Mouse (Mus musculus) embryonic facial prominence, embryonic 12.5 days (tissue): Measurements from ENCODE around the gene Mov10. TPM values are rescaled to one million over a fixed set of nuclear protein-coding genes. Genes with fewer than 3 reads are reported as not detected.

Experiments
- ATAC-seq: fragments of 200-750 bp; cut with Nextera tagmentation; 2 replicates; pipeline ENCODE4 v1.8.0; 2017; ENCODE audit not compliant: insufficient number of reproducible peaks, insufficient read depth, low FRiP score, low TSS enrichment
- H3K27ac ChIP-seq: fragments of 300-500 bp; sonication (generic); 2 replicates; pipeline ENCODE4 v1.5.1; 2016; ENCODE audit warnings: mild to moderate bottlenecking
- H3K27me3 ChIP-seq: fragments of 300-500 bp; sonication (generic); 2 replicates; pipeline ENCODE4 v1.6.1; 2016; ENCODE audit warnings: mild to moderate bottlenecking, moderate library complexity
- H3K36me3 ChIP-seq: fragments of 300-500 bp; sonication (generic); 2 replicates; pipeline ENCODE4 v1.6.1; 2016; ENCODE audit warnings: mild to moderate bottlenecking
- H3K4me1 ChIP-seq: fragments of 300-500 bp; sonication (generic); 2 replicates; pipeline ENCODE4 v1.6.1; 2016
- H3K4me2 ChIP-seq: fragments of 300-500 bp; sonication (generic); replicated peaks from 2 replicates; pipeline ENCODE4 v1.6.1; 2016; ENCODE audit warnings: mild to moderate bottlenecking, moderate library complexity
- H3K4me3 ChIP-seq: fragments of 300-500 bp; sonication (generic); 2 replicates; pipeline ENCODE4 v1.5.1; 2016; ENCODE audit warnings: mild to moderate bottlenecking
- H3K9ac ChIP-seq: fragments of 300-500 bp; sonication (generic); 2 replicates; pipeline ENCODE4 v1.6.1; 2016; ENCODE audit warnings: mild to moderate bottlenecking, moderate library complexity
- H3K9me3 ChIP-seq: fragments of 300-500 bp; sonication (generic); 2 replicates; pipeline ENCODE4 v1.6.1; 2016; ENCODE audit warnings: mild to moderate bottlenecking, moderate library complexity
- WGBS: fragments of 180-500 bp; shearing (Covaris S2); methylation state at CpG from one replicate; pipeline ENCODE4 v1.1.7; 2016; 5-methylcytosine and 5-hydroxymethylcytosine counted together
- polyA plus RNA-seq: library from polyadenylated mRNA; unstranded; fragments of >200 nt; fragmentation: Nextera tagmentation; extraction: Ambion mirVana; gene quantifications from 2 replicates; pipeline ENCODE4 v1.2.1, GENCODE M21; 2016

Mov10 gene
- polyA plus RNA-seq, 1 experiment from 2014 or later = 70.8 TPM

GRCm38 (mm10) chr3:104801481-104801880 lies 16.9 kb downstream of the Mov10 start:
- WGBS = 89% methylated on average over 6 of the region's 6 CpGs
- no peak overlapping the region for H3K9ac ChIP-seq
- H3K4me1 ChIP-seq = no peaks in the 10 kb centered on the region
- H3K4me2 ChIP-seq = no peak overlapping the region
- H3K9me3 ChIP-seq = no peaks in the 10 kb centered on the region
- H3K27me3 ChIP-seq = no peaks in the 10 kb centered on the region
- H3K27ac ChIP-seq = no peak overlapping the region
- ATAC-seq = no peak
- peaks cover 71% of the 10 kb centered on the region for H3K36me3 ChIP-seq
- H3K4me3 ChIP-seq = no peak overlapping the region

- Histone ChIP-seq H3K4me3 (no peak overlapping the region), H3K4me1 (0 out of 2 replicates have a peak, but pooled peaks cover 5% of the 10 kb centered on the region), H3K9me3 (no peaks in the 10 kb centered on the region), H3K4me2 (no peak overlapping the region), H3K9ac (no peak overlapping the region), H3K27ac (no peak overlapping the region), H3K36me3 (peaks cover 77% of the 10 kb centered on the region), H3K27me3 (no peaks in the 10 kb centered on the region)
- no peak for ATAC-seq
- WGBS = 96% methylated on average over 11 of the region's 11 CpGs
These were observed 17.7 kb downstream of the Mov10 start for GRCm38 (mm10) chr3:104800681-104801080.

DNA sequence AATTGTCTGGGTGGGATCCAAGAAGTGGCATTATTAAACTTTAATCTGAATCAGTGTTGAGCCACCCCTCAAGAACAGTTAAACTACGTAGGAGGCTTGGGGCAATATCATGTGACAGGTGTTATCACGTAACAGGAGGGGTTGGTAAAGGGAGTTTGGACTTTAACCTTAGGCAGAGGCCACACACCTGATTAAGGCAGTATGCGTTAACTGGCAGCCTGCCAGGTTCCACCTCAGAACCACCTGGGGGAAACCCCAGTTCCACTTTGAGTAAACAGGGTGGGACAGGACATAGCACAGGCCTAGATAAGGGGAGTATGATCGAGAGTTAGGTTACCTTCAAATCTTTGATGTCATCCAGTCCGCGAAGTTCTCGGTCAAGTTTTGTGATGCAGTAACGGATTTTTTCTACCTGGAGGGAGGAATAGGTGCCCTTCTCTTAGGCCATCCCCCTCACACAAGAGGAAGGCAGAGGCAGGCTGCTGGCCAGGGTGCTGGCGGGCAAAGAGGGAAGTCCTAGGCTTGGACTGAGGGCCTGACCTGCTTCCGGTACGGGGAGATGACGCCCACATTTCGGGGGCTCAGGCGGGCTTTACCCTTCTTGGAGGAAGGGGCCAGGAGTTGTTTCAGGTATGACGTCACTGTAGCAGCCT lies 21.8 kb downstream of the Mov10 start:
- ATAC-seq = no peak
- no peaks in the 10 kb centered on the region for H3K9me3 ChIP-seq
- no peak overlapping the region for H3K4me3 ChIP-seq
- H3K4me1 ChIP-seq = peaks cover 44% of the 10 kb centered on the region
- whole genome bisulfite sequencing = 83% methylated on average over 15 of the region's 15 CpGs
- 0 out of 2 replicates have a peak overlapping the region, but pooled peaks have one; percentile 2 for H3K27ac ChIP-seq
- no peak overlapping the region for H3K9ac ChIP-seq
- no peak overlapping the region for H3K4me2 ChIP-seq
- no peaks in the 10 kb centered on the region for H3K27me3 ChIP-seq
- peaks cover 76% of the 10 kb centered on the region for H3K36me3 ChIP-seq

DNA sequence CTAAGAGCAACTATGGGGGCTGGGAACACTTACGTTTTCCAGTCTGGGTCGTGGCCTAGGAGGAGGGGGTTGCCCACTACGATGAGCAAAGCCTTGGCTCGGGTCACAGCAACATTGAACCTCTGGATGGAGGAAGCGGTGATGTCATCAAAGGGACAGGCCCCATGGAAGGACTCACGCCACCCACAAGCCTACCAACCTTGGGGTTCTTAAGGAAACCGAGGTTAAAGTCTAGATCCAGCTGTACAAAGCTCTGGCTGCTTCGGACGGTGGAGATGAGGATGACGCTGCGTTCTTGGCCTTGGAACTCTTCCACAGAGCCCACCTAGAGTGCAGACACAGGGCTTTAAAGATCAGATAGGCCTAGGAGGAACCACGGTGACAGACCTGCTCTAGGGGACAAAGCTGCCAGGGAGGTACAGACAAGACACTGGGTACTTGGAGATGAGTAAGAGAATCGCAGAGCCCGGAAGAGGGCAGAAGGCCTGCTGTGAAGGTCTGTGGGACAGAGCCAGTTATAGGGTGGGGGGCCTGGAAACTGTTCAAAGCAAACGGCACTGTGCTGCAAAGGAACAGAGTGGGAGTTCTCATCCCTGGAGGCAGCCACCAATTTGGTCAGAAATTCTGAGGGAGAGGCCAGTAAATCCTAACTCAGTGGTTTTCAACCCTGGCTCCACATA lies 22.6 kb downstream of the Mov10 start:
- Histone ChIP-seq H3K4me2 (no peak overlapping the region), H3K9me3 (no peaks in the 10 kb centered on the region), H3K4me1 (peaks cover 51% of the 10 kb centered on the region), H3K36me3 (peaks cover 69% of the 10 kb centered on the region), H3K27me3 (no peaks in the 10 kb centered on the region), H3K4me3 (no peak overlapping the region), H3K27ac (peak overlapping the region; percentile 90), H3K9ac (no peak overlapping the region)
- 71% methylated on average over 15 of the region's 15 CpGs for WGBS
- no peak for ATAC-seq

DNA sequence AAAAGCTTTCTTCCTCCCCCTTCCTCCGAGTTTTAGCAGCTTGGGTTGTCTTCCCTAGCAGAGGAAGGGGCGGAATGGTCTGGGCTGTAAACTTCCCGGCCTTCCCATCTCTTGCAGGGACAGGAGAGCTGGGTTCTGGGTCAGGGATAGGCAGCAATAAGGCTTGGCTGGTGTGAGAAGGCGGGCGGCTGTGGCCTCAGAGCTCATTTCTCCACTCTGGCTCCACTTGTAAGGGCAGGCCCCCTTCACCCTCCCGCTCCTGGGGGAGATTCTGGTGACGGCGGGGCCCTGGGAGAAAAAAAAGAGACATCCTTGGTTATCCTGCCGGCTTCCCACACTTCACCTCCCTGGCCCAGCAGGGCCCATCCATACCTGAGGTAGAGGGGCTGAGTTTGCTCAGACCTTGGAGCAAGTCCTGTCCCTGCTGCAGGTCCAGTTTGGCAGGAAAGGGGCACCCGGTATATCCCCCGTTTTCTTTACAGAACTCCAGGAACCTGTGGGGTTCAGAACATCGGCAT lies 23.4 kb downstream of the Mov10 start:
- H3K27me3 ChIP-seq = no peaks in the 10 kb centered on the region
- no peak overlapping the region for H3K4me3 ChIP-seq
- no peak overlapping the region for H3K9ac ChIP-seq
- no peaks in the 10 kb centered on the region for H3K9me3 ChIP-seq
- H3K4me2 ChIP-seq = no peak overlapping the region
- H3K4me1 ChIP-seq = peaks cover 59% of the 10 kb centered on the region
- WGBS = 54% methylated on average over 12 of the region's 12 CpGs
- peak overlapping the region; percentile 90 for H3K27ac ChIP-seq
- no peak for ATAC-seq
- peaks cover 61% of the 10 kb centered on the region for H3K36me3 ChIP-seq

GRCm38 (mm10) chr3:104793871-104794828 lies 24.2 kb downstream of the Mov10 start:
- Histone ChIP-seq H3K4me1 (peaks cover 64% of the 10 kb centered on the region), H3K27ac (peak overlapping the region; percentile 90), H3K36me3 (peaks cover 53% of the 10 kb centered on the region), H3K9ac (no peak overlapping the region), H3K4me2 (no peak overlapping the region), H3K9me3 (no peaks in the 10 kb centered on the region), H3K27me3 (no peaks in the 10 kb centered on the region), H3K4me3 (no peak overlapping the region)
- ATAC-seq = peak; percentile 77
- 49% methylated on average over 20 of the region's 20 CpGs for WGBS

- Histone ChIP-seq H3K27me3 (no peaks in the 10 kb centered on the region), H3K9me3 (no peaks in the 10 kb centered on the region), H3K27ac (0 out of 2 replicates have a peak overlapping the region, but pooled peaks have one; percentile 2), H3K36me3 (peaks cover 45% of the 10 kb centered on the region), H3K9ac (no peak overlapping the region), H3K4me3 (no peak overlapping the region), H3K4me2 (no peak overlapping the region), H3K4me1 (peaks cover 64% of the 10 kb centered on the region)
- ATAC-seq = no peak
- WGBS = 71% methylated on average over 15 of the region's 15 CpGs
These were observed 25.7 kb downstream of the Mov10 start for GRCm38 (mm10) chr3:104792360-104793270.

DNA sequence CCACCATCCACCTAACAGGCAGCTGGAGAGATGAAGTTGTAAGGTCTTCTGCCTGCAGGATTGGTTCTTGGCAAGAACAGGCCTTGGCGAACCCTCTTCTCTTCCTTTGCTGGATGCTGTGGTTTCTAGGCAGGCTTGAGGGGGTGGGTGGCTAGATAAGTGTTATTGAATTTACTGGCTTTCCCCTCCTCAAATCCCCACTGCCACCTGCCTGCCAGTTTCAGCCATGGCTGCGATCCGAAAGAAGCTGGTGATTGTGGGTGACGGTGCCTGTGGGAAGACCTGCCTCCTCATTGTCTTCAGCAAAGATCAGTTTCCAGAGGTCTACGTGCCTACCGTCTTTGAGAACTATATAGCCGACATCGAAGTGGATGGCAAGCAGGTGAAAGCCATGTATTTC lies 26.7 kb downstream of the Mov10 start:
- Histone ChIP-seq H3K9me3 (no peaks in the 10 kb centered on the region), H3K4me2 (peak overlapping the region; percentile 88), H3K36me3 (peaks cover 36% of the 10 kb centered on the region), H3K27ac (no peak overlapping the region), H3K27me3 (no peaks in the 10 kb centered on the region), H3K9ac (no peak overlapping the region), H3K4me3 (0 out of 2 replicates have a peak overlapping the region, but pooled peaks have one; percentile 59), H3K4me1 (peaks cover 64% of the 10 kb centered on the region)
- WGBS = 87% methylated on average over 8 of the region's 8 CpGs
- ATAC-seq = no peak

DNA sequence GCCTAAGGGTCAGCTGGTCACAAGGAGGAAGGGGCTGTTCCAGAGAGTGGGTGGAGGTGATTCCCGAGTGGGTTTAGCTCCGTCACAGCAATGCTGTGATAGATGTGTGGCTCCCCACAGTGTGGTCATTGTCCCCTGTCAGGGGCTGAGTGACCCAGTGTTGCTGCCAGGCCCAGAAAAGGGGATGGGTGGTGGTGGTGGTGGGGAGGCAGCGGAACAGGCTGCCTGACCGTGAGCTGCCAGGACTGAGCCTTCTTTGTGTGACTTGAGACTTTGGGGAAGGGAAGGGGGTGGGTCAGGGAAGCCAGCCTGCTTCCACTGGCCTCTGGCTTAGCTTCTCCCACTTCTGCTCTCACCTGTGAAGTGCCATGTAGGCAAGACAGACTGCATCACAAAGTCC lies 27.3 kb downstream of the Mov10 start:
- no peak for ATAC-seq
- 7% methylated on average over 4 of the region's 4 CpGs for WGBS
- H3K27ac ChIP-seq = peak overlapping the region; percentile 89
- peaks cover 63% of the 10 kb centered on the region for H3K4me1 ChIP-seq
- H3K9me3 ChIP-seq = no peaks in the 10 kb centered on the region
- H3K36me3 ChIP-seq = peaks cover 29% of the 10 kb centered on the region
- H3K4me2 ChIP-seq = peak overlapping the region; percentile 88
- H3K4me3 ChIP-seq = peak overlapping the region; percentile 59
- H3K9ac ChIP-seq = peak overlapping the region; percentile 68
- H3K27me3 ChIP-seq = 0 out of 2 replicates have a peak, but pooled peaks cover under 1% of the 10 kb centered on the region

DNA sequence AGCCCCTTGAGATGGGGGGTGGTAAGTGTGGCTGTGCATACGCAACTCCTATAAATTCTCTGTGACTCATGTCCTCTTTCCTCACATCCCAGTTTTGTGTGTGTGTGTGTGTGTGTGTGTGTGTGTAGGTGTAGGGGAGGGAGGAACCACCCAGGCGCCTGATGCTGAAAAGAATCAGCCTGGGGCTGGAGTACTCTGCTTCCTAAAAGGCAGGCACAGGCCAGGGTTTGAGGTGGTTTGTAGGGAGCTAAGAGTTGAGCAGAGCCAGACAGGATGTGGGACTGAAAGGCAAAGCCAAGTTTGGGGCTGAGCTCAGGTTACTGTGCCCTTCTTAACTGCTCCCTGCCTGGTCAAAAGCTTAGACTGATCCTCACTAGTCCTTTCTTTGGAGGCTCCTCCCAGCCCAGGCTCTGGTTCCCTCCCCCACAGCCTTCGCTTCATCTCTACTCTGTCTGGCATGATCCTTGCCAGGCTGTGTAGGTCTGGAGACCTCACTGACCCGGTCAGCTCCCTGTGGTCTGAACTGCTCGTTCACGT lies 27.9 kb downstream of the Mov10 start:
- 10% methylated on average over 6 of the region's 6 CpGs for WGBS
- Histone ChIP-seq H3K27me3 (peaks cover 6% of the 10 kb centered on the region), H3K36me3 (peaks cover 24% of the 10 kb centered on the region), H3K4me1 (peaks cover 59% of the 10 kb centered on the region), H3K27ac (peak overlapping the region; percentile 89), H3K9me3 (no peaks in the 10 kb centered on the region), H3K4me2 (peak overlapping the region; percentile 88), H3K9ac (peak overlapping the region; percentile 68), H3K4me3 (peak overlapping the region; percentile 59)
- peak; percentile 48 for ATAC-seq
